Mouse (Mus musculus) limb, embryonic 13.5 days (tissue): Measurements from ENCODE around the gene Elk4. TPM values are rescaled to one million over a fixed set of nuclear protein-coding genes. Genes with fewer than 3 reads are reported as not detected.

Experiments
- ATAC-seq: fragments of 200-750 bp; cut with Nextera tagmentation; 2 replicates; pipeline ENCODE4 v1.8.0; 2017; ENCODE audit warnings: low read depth, moderate number of reproducible peaks, moderate TSS enrichment; ENCODE audit not compliant: low FRiP score
- H3K27ac ChIP-seq: fragments of 300-500 bp; sonication (generic); 2 replicates; pipeline ENCODE4 v1.5.1; 2015; ENCODE audit warnings: inconsistent platforms, mild to moderate bottlenecking, moderate library complexity
- H3K27me3 ChIP-seq: fragments of 300-500 bp; sonication (generic); 2 replicates; pipeline ENCODE4 v1.6.1; 2015; ENCODE audit warnings: mild to moderate bottlenecking, inconsistent platforms
- H3K36me3 ChIP-seq: fragments of 300-500 bp; sonication (generic); 2 replicates; pipeline ENCODE4 v1.6.1; 2015; ENCODE audit warnings: inconsistent platforms, mild to moderate bottlenecking, moderate library complexity
- H3K4me1 ChIP-seq: fragments of 300-500 bp; sonication (generic); 2 replicates; pipeline ENCODE4 v1.6.1; 2015; ENCODE audit warnings: inconsistent platforms
- H3K4me2 ChIP-seq: fragments of 300-500 bp; sonication (generic); replicated peaks from 2 replicates; pipeline ENCODE4 v1.6.1; 2015; ENCODE audit warnings: inconsistent platforms, mild to moderate bottlenecking, moderate library complexity
- H3K4me3 ChIP-seq: fragments of 300-500 bp; sonication (generic); 2 replicates; pipeline ENCODE4 v1.5.1; 2015; ENCODE audit warnings: moderate library complexity, mild to moderate bottlenecking, inconsistent platforms
- H3K9ac ChIP-seq: fragments of 300-500 bp; sonication (generic); 2 replicates; pipeline ENCODE4 v1.6.1; 2015; ENCODE audit warnings: mild to moderate bottlenecking, inconsistent platforms
- H3K9me3 ChIP-seq: fragments of 300-500 bp; sonication (generic); 2 replicates; pipeline ENCODE4 v1.6.1; 2016; ENCODE audit warnings: inconsistent platforms
- WGBS: fragments of 180-500 bp; shearing (Covaris S2); methylation state at CpG from one replicate; pipeline ENCODE4 v1.1.7; 2015; 5-methylcytosine and 5-hydroxymethylcytosine counted together
- polyA plus RNA-seq: library from polyadenylated mRNA; unstranded; fragments of >200 nt; fragmentation: Nextera tagmentation; extraction: Ambion mirVana; gene quantifications from 2 replicates; pipeline ENCODE4 v1.2.1, GENCODE M21; 2015

Gene Elk4
- 18.0 and 20.2 TPM in 2 replicates for polyA plus RNA-seq

DNA sequence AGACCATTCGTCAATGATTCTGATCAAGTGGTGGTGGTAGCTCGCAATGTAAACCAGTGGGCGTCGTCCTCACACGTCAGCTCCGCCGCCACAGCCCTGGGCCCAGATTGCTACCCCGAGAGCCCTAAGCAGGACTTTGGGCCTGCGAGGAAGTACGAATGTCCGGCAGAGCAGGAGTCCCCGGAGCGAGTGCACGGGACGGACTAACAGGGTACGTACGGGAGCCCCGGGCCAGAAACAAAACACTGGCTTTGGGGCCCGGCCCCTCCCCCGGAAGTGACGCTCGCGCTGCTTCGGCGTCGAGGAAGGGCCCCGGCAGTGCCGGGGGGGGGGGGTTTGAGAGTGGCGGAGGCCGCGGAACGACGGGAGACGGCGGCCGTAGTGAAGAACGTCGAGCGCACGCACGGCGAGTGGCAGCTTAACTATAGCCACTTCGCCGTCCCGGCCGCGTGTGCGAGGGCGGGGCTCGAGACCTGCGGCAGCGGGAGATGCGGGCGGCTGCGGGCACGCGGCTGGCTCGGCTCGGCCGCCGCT, at the start of gene Elk4:
TSS of gene Elk4 (plus strand) at position 326 of the 534 bp plus-strand sequence.
- Histone ChIP-seq H3K4me2 (peak within 1 kb of the TSS; percentile 76), H3K9me3 (no peaks in the 10 kb centered on the region), H3K27me3 (no peaks in the 10 kb centered on the region), H3K27ac (peak within 1 kb of the TSS; percentile 99), H3K4me1 (peaks cover 23% of the 10 kb centered on the region), H3K4me3 (peak within 1 kb of the TSS; percentile 76), H3K36me3 (no peaks in the 10 kb centered on the region), H3K9ac (peak within 1 kb of the TSS; percentile 95)
- under 1% methylated on average over 61 of the region's 61 CpGs for WGBS
- peak; percentile 87 for ATAC-seq

DNA sequence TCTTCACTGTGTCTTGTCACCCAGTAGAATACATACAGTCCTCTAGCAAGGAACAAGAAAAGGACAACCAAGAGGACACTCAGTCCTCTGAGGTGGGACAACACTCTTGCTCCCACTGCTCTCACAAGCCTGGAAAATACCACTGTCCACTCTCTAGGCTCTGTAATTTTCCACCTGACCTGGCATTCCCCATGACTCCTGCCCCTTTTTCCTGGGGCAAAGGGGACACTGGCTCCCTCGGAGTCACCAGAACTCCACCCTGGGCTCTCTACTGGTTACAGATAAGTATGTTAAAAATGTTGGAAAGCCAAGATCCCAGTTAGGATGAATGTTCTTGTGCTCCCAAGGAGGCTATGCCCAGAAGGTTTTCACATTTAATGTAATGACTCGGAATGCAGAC, 46.4 kb upstream of the Elk4 start:
- Histone ChIP-seq H3K4me2 (no peak overlapping the region), H3K9me3 (no peaks in the 10 kb centered on the region), H3K4me3 (no peak overlapping the region), H3K4me1 (peaks cover 19% of the 10 kb centered on the region), H3K27ac (no peak overlapping the region), H3K9ac (no peak overlapping the region), H3K27me3 (peaks cover 71% of the 10 kb centered on the region), H3K36me3 (no peaks in the 10 kb centered on the region)
- ATAC-seq: no peak
- 64% methylated on average over 2 of the region's 2 CpGs for WGBS

DNA sequence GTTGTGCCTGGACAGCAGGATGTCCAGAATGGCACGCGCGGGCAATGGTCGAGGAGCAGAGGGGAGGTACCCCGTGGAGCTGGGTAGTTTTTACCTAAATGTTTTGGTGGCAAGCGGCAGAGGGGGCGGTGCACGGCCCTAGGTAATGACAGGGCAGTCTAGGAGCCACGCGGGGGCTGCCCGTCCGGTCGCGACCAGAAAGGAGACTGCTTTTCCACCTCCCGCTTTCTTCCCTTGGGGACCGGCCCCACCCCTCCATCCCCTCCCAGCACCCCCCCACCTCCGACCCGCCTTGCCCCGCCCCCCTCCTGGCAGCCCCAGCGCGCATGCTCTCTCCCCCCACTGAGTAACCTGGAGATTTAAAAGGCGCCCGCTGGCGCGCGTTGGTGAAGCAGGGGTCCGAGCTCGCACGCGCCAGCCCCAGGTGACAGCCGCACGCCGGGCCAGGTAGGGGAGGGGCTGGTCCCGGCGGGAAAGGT, 44.8 kb upstream of the Elk4 start, which contains the start of gene Slc45a3:
TSS of gene Slc45a3 (plus strand) at position 362 of the 479 bp plus-strand sequence.
- H3K9ac ChIP-seq: peak within 1 kb of the TSS; percentile 77
- no peaks in the 10 kb centered on the region for H3K36me3 ChIP-seq
- H3K9me3 ChIP-seq: no peaks in the 10 kb centered on the region
- peak; percentile 72 for ATAC-seq
- peaks cover 84% of the 10 kb centered on the region for H3K27me3 ChIP-seq
- H3K4me3 ChIP-seq: peak within 1 kb of the TSS; percentile 84
- H3K4me1 ChIP-seq: peaks cover 26% of the 10 kb centered on the region
- WGBS: under 1% methylated on average over 29 of the region's 35 CpGs
- H3K27ac ChIP-seq: no peak within 1 kb of the TSS
- H3K4me2 ChIP-seq: peak within 1 kb of the TSS; percentile 98

DNA sequence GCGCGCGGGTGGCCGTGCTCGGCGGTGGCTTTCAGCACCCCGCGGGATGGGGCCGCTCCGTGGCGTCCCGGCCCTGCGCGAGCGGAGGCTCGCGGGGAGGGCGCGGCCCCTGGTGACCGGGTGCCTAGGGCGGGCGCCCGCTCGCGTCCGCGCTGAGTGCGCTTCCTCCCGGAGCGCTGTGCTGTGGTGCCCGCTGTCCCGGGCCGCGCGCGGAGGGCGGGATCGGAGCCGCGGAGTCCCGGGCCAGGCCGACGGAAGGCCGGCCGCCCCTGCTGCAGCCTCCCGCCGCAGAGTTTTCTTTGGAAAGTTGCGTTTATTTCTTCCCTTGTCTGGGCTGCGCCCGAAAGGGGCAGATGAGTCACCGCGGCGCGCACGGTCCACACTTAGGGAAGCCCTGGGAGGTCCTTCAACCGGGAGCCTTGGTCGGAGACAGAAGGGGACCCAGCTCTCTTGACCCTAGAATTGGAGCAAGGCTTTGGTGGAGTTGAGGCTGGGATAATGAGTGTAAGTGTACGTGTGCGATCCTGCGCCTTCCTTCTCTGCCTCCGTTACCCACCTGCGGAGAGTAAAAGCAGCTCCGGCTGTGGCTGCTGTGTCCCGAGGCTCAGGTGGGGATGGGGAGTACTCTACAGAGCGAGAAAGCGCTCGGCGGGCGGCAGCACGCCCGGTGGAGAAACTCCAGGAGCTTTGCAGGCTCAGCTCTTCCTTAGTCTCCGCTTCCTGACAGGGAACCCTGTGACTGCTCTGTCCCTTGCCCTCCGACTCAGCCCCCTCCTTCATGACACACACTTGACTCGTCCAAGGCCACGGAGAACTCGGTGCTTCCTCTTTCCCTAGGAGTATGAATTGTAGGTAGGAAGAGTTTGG, 44.1 kb upstream of the Elk4 start:
- peaks cover 80% of the 10 kb centered on the region for H3K27me3 ChIP-seq
- no peak overlapping the region for H3K27ac ChIP-seq
- peaks cover 26% of the 10 kb centered on the region for H3K4me1 ChIP-seq
- H3K4me2 ChIP-seq: peak overlapping the region; percentile 98
- WGBS: under 1% methylated on average over 69 of the region's 76 CpGs
- H3K4me3 ChIP-seq: peak overlapping the region; percentile 84
- no peaks in the 10 kb centered on the region for H3K9me3 ChIP-seq
- no peaks in the 10 kb centered on the region for H3K36me3 ChIP-seq
- peak overlapping the region; percentile 77 for H3K9ac ChIP-seq
- ATAC-seq: peak; percentile 64

DNA sequence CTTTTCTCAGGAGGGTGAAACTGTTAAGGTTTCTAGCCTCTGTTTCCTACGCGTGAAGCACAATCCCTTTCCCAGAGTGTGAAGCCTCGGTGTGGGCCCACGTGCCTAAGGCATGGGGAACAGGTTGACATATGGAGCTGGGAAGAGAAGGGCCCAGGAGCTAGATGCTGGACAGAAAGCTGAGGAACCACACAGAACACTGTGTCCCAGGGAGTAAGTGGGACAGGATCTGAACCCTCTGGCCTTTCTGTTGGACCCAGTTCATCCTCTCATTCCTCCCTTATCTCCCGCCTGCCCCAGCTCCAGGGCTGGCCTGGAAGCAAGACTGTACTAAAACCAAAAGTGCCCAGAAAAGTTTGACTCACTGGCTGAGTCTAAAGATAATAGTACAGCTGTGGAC, 43.3 kb upstream of the Elk4 start:
- ATAC-seq: no peak
- no peaks in the 10 kb centered on the region for H3K9me3 ChIP-seq
- peaks cover 32% of the 10 kb centered on the region for H3K4me1 ChIP-seq
- H3K27ac ChIP-seq: no peak overlapping the region
- WGBS: 23% methylated on average over 5 of the region's 5 CpGs
- no peak overlapping the region for H3K9ac ChIP-seq
- peak overlapping the region; percentile 98 for H3K4me2 ChIP-seq
- peaks cover 77% of the 10 kb centered on the region for H3K27me3 ChIP-seq
- H3K36me3 ChIP-seq: no peaks in the 10 kb centered on the region
- H3K4me3 ChIP-seq: peak overlapping the region; percentile 84

DNA sequence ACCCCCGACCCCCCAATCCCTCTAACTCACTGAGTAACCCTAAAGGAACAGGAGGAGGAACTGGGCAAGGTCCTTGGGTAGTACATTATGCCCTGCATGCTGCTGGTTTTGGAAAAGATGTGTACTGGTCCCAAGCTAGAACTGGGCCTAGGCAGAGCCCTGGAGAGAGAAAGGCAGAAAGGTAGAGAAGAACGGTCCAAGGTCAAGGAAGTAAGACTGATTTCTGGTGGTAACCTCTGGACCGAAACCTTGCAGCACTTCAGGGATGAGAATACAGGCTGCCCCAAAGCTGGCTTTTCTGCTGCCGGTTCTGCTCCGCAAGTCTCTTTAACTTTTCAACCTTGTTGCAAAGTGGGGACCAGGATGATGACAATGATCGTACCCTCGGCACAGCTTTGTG, 42.8 kb upstream of the Elk4 start:
- H3K27me3 ChIP-seq: peaks cover 76% of the 10 kb centered on the region

DNA sequence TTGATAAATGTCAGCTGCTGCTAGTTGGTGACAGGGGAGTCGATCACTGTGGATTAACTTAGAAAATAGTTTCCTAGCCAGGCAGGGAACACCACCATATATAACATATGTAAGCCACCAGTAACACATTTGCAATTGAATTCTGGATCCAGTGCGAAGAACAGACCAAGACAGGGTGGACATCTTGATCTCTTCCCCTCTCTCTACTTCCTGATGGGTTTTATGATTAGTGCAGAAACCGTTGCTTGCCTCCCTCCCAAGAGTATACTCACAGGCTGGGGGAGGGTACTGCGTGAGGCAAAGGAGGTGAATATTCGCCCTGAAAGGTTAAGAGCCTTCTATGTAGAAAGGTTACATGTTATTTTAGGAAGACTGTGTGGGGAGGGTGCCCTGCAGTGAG, 41.6 kb upstream of the Elk4 start:
- Histone ChIP-seq H3K4me3 (no peak overlapping the region), H3K9ac (no peak overlapping the region), H3K4me2 (no peak overlapping the region), H3K27me3 (peaks cover 63% of the 10 kb centered on the region), H3K9me3 (no peaks in the 10 kb centered on the region), H3K27ac (no peak overlapping the region), H3K36me3 (no peaks in the 10 kb centered on the region), H3K4me1 (peaks cover 44% of the 10 kb centered on the region)
- 46% methylated on average over 5 of the region's 5 CpGs for WGBS
- no peak for ATAC-seq

More for the DNA sequence above, 42.8 kb upstream of the Elk4 start:
- Histone ChIP-seq H3K36me3 (no peaks in the 10 kb centered on the region), H3K9me3 (no peaks in the 10 kb centered on the region), H3K4me1 (peaks cover 34% of the 10 kb centered on the region), H3K27ac (no peak overlapping the region), H3K4me2 (no peak overlapping the region), H3K9ac (no peak overlapping the region), H3K4me3 (no peak overlapping the region)
- no peak for ATAC-seq
- 77% methylated on average over 7 of the region's 7 CpGs for WGBS

DNA sequence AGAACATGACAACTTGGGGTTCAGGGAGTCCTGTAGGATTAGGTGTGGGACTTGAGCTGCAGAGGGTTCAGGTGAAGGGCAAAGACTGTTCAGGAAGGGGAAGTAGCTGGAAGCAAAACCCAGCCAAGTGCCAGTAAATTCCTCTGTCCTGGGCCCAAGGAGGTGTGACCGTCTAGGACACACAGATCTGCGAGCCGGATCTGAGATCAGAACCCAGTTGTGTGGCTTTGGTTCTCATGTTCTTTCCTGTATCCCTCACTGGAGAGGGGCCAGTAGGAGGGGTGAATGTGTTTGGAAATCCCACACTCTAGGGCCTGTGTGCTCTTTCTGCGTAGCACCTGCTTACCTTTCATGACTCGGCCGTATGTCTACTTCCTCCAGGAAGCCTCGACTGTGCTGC, 40.1 kb upstream of the Elk4 start:
- Histone ChIP-seq H3K27me3 (peaks cover 48% of the 10 kb centered on the region), H3K9ac (no peak overlapping the region), H3K27ac (no peak overlapping the region), H3K4me3 (no peak overlapping the region), H3K4me1 (peaks cover 56% of the 10 kb centered on the region), H3K4me2 (no peak overlapping the region), H3K9me3 (no peaks in the 10 kb centered on the region), H3K36me3 (no peaks in the 10 kb centered on the region)
- 68% methylated on average over 7 of the region's 7 CpGs for WGBS
- ATAC-seq: no peak

DNA sequence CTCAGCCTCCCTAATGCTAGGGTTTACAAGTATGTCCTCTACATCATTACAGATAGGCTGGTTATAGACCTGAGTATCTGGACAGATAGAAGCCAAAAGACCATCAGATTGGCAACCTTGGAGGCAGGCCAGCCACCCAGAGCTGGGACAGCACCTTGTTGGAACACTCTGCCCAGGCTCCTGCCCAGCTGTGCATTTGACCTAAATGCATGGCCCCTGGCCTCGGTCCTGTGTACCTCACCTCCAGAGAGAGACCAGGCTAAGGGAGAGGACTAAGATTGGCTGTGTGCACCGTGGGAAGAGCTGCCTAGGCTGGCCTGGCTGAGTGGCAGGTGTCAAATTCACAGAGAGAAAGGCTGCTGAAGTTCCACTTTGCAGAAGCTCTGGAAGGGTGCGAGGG, 38.9 kb upstream of the Elk4 start:
- ATAC-seq: no peak
- peaks cover 57% of the 10 kb centered on the region for H3K4me1 ChIP-seq
- 54% methylated on average over 3 of the region's 3 CpGs for WGBS

DNA sequence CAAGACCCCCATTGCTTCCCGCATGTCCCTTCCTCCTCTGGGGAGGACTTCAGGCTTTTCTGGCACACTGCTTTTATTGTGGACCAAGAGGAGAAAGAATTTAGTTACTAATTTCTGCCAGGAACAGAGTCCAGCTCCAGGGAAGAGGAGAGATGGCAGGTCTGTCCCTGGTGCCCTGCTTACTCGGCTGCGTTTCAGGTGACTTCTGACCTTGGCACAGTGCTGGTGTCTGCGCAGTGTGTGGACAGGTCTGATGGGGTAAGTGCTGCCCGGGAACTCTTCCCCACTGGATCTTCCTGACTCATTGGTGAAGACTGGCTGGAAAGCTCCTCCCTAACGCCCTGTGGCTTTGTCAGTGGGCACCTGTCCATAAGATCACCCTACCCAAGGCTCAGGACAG, 38.4 kb upstream of the Elk4 start:
- H3K27ac ChIP-seq: no peak overlapping the region
- peaks cover 31% of the 10 kb centered on the region for H3K27me3 ChIP-seq
- peaks cover 53% of the 10 kb centered on the region for H3K4me1 ChIP-seq
- no peaks in the 10 kb centered on the region for H3K36me3 ChIP-seq
- ATAC-seq: no peak
- no peaks in the 10 kb centered on the region for H3K9me3 ChIP-seq
- H3K4me2 ChIP-seq: no peak overlapping the region
- no peak overlapping the region for H3K4me3 ChIP-seq
- no peak overlapping the region for H3K9ac ChIP-seq
- 66% methylated on average over 6 of the region's 6 CpGs for WGBS

More for the DNA sequence above, 38.9 kb upstream of the Elk4 start:
- Histone ChIP-seq H3K27ac (no peak overlapping the region), H3K9me3 (no peaks in the 10 kb centered on the region), H3K4me2 (no peak overlapping the region), H3K4me3 (no peak overlapping the region), H3K36me3 (no peaks in the 10 kb centered on the region), H3K27me3 (peaks cover 36% of the 10 kb centered on the region), H3K9ac (no peak overlapping the region)

DNA sequence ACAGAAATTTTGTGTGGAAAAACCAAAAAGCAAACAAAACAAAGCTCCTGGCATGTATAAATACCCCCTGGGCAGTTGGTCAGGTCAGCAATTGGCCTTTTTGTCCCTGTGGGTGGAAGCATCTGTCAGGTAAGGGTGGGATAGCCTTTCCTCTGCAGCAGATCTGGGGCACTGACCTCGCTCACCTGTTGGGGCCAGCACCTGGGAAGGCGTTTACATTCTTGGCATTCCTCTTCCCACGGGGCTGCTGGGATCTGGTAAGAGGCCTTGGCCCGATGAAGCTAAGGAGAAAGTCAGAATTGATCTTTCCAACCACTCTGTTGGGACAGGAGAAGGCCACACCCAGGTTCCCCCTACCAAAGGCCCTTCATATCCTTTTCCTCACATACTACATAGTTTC, 37.6 kb upstream of the Elk4 start:
- H3K4me2 ChIP-seq: no peak overlapping the region
- no peaks in the 10 kb centered on the region for H3K36me3 ChIP-seq
- H3K4me1 ChIP-seq: peaks cover 47% of the 10 kb centered on the region
- no peaks in the 10 kb centered on the region for H3K9me3 ChIP-seq
- no peak overlapping the region for H3K4me3 ChIP-seq
- H3K27ac ChIP-seq: no peak overlapping the region
- no peak overlapping the region for H3K9ac ChIP-seq
- no peak for ATAC-seq
- 51% methylated on average over 4 of the region's 4 CpGs for WGBS
- peaks cover 23% of the 10 kb centered on the region for H3K27me3 ChIP-seq

DNA sequence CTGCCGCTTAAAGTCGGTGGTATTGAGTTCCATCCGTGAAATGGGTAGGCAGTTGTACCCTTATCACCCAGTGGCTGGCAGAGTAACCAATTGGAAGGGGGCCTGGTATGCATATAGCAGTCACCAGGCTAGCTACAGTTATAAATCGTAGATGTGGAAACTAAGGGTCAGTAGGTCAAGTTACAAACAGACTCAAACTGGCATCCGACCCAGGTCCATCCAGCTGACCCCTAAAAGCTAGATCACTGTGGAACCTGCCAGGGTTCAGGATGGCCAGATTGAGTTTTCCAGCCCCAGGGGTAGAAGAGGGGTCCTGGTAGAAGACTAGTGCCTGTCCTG, 37.1 kb upstream of the Elk4 start:
- Histone ChIP-seq H3K4me1 (peaks cover 47% of the 10 kb centered on the region), H3K4me2 (no peak overlapping the region), H3K27me3 (peaks cover 20% of the 10 kb centered on the region), H3K36me3 (no peaks in the 10 kb centered on the region), H3K27ac (peak overlapping the region; percentile 44; the same call in 1 of the 2 replicates), H3K9ac (no peak overlapping the region), H3K4me3 (no peak overlapping the region), H3K9me3 (no peaks in the 10 kb centered on the region)
- 44% methylated on average over 5 of the region's 5 CpGs for WGBS
- ATAC-seq: no peak
